Mouse (Mus musculus) limb, embryonic 14.5 days (tissue): ENCODE results near the gene Zfp69. TPM values are rescaled to one million over a fixed set of nuclear protein-coding genes. Genes with fewer than 3 reads are reported as not detected.

Experiments
- ATAC-seq: fragments of 200-750 bp; cut with Nextera tagmentation; 2 replicates; pipeline ENCODE4 v1.8.0; 2017; ENCODE audit warnings: low read depth, moderate number of reproducible peaks, moderate TSS enrichment; ENCODE audit not compliant: low FRiP score
- DNase-seq: peaks from one replicate; pipeline ENCODE4 v3.0.0-alpha.2; 2015; ENCODE audit warnings: low spot score
- H3K27ac ChIP-seq: fragments of 300-500 bp; sonication (generic); replicated peaks from 2 replicates; pipeline ENCODE4 v1.5.1; 2014; ENCODE audit warnings: low read depth, mild to moderate bottlenecking, low read length, moderate library complexity, mixed read lengths
- H3K27me3 ChIP-seq: fragments of 300-500 bp; sonication (generic); 2 replicates; pipeline ENCODE4 v1.6.1; 2014; ENCODE audit warnings: low read length, mixed read lengths; ENCODE audit not compliant: control insufficient read depth, insufficient read depth
- H3K36me3 ChIP-seq: fragments of 300-500 bp; sonication (generic); 2 replicates; pipeline ENCODE4 v1.6.1; 2014; ENCODE audit warnings: mild to moderate bottlenecking, low read length, moderate library complexity, mixed read lengths; ENCODE audit not compliant: control insufficient read depth, insufficient read depth
- H3K4me1 ChIP-seq: fragments of 300-500 bp; sonication (generic); 2 replicates; pipeline ENCODE4 v1.6.1; 2014; ENCODE audit warnings: antibody characterized with exemption, low read length, mixed read lengths; ENCODE audit not compliant: control insufficient read depth, insufficient read depth
- H3K4me2 ChIP-seq: fragments of 300-500 bp; sonication (generic); replicated peaks from 2 replicates; pipeline ENCODE4 v1.6.1; 2014; ENCODE audit warnings: low read depth, mild to moderate bottlenecking, low read length, moderate library complexity; ENCODE audit not compliant: severe bottlenecking
- H3K4me3 ChIP-seq: fragments of 300-500 bp; sonication (generic); replicated peaks from 2 replicates; pipeline ENCODE4 v1.5.1; 2014; ENCODE audit warnings: low read length
- H3K9ac ChIP-seq: fragments of 300-500 bp; sonication (generic); 2 replicates; pipeline ENCODE4 v1.6.1; 2014; ENCODE audit warnings: mild to moderate bottlenecking, low read depth, low read length, moderate library complexity; ENCODE audit not compliant: severe bottlenecking
- H3K9me3 ChIP-seq: fragments of 300-500 bp; sonication (generic); 2 replicates; pipeline ENCODE4 v1.6.1; 2016; ENCODE audit warnings: low read length; ENCODE audit not compliant: control insufficient read depth
- POLR2A ChIP-seq: fragments of 200-500 bp; IDR thresholded peaks from 2 replicates; pipeline ENCODE4 v1.8.0; 2012; ENCODE audit warnings: inconsistent platforms, mild to moderate bottlenecking, moderate library complexity, borderline replicate concordance; ENCODE audit not compliant: insufficient read depth, insufficient read length; ENCODE audit errors: extremely low read depth
- WGBS: fragments of 180-500 bp; shearing (Covaris S2); extraction: QIAGEN DNeasy Blood & Tissue Kit; methylation state at CpG from one replicate; pipeline ENCODE4 v1.1.7; 2014; 5-methylcytosine and 5-hydroxymethylcytosine counted together
- polyA plus RNA-seq, 2 experiments: library from polyadenylated mRNA; depleted of rRNA in 1 of 2; stranded (reverse) in 1 of 2; unstranded in 1 of 2; fragments of >200 nt; fragmentation: Nextera tagmentation in 1 of 2; extraction: Ambion mirVana in 1 of 2; gene quantifications; 2 replicates each; pipeline versions ENCODE4 v1.2.1 to v1.2.3; 2012 to 2014

Gene Zfp69
- polyA plus RNA-seq, 2 experiments, result 6.0 to 7.5 TPM

DNA sequence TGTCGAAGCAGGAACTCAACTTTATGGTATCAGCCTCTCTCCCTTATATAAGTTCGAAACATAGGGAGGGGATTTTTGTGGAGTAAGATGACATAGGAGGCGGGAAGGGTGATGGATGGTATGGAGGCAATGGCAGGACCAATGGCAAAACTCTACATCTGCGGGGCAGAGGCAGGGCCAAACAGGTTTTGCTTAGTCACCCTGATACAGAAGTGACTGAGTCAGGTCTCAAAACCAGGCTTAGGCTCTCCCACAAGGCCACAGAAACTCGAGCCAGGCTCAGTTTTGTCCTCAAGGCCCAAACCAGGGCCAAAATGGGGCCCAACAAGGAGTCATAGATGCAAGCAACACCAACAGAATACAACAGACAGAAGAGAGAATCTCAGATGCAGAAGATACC lies 45.9 kb downstream of the Zfp69 start:
- H3K9ac ChIP-seq, result no peak overlapping the region
- H3K27me3 ChIP-seq, result no peaks in the 10 kb centered on the region
- H3K4me2 ChIP-seq, result no peak overlapping the region
- H3K36me3 ChIP-seq, result no peaks in the 10 kb centered on the region
- ATAC-seq (no peak), DNase-seq (no peak)
- no peak overlapping the region for H3K4me3 ChIP-seq
- no peaks in the 10 kb centered on the region for H3K4me1 ChIP-seq
- WGBS, result 67% methylated on average over 5 of the region's 5 CpGs
- no peak for TF ChIP-seq POLR2A
- H3K9me3 ChIP-seq, result no peaks in the 10 kb centered on the region
- H3K27ac ChIP-seq, result no peak overlapping the region

DNA sequence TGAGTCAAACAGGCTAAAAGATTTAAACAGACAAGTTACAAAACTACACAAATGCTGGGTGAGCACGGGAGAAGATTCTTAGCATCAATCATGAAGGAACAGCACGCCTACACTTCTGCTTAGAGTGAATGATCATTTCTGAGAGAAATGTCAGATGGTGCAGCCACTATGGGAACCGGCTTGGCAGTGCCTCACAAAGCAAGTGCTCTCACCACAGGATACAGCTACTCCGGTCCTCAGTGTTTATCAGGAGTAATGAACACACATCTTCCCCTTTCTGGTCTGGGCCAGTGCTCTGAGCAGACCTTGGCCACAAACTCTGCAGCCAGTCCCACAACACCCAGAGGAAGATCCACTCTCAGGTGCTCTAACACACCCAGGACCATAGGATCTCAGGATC lies 47.0 kb downstream of the Zfp69 start:
- no peaks in the 10 kb centered on the region for H3K36me3 ChIP-seq
- H3K9me3 ChIP-seq, result no peaks in the 10 kb centered on the region
- no peak for TF ChIP-seq POLR2A
- H3K27me3 ChIP-seq, result no peaks in the 10 kb centered on the region
- H3K4me3 ChIP-seq, result no peak overlapping the region
- no peak overlapping the region for H3K9ac ChIP-seq
- no peak overlapping the region for H3K27ac ChIP-seq
- ATAC-seq (no peak), DNase-seq (no peak)
- no peaks in the 10 kb centered on the region for H3K4me1 ChIP-seq
- WGBS, result 70% methylated on average over 4 of the region's 4 CpGs
- no peak overlapping the region for H3K4me2 ChIP-seq

DNA sequence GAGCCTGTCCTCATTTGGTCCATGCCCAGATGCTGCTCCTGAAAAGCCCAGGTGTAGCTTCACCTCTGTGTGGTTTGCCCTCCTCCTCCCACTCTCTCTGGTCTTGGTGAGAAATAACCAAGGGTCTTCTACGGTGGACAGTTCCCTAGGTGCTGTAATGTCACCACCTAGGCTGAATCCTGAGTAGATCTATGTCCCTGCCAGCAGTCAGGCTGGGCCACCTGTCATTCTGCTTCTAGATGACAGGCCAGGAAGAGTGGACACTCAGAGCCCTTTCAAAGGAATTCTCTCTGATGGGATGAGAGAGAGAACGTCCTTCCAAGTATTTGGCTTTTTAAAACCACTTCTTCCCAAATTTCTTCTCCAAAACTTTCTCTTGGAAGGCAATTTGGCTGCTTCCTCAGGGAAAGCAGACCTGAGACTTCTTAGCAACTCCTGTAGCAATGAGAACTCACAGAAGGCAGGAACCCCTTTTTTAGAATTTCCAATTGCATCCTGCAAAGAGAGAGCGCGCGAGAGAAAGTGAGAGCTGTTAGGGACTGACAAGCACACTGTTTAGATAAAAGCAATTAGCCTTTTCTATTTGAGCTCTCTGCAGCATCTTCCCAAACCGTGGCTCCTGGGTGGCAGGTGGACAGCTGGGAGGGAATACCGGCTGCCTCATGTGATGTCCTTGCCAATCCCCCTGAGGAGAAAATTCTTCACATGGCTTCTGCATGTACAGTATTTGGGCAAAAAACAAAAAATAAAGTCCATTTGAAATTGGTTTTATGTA lies 55.5 kb downstream of the Zfp69 start:
- ATAC-seq (no peak), DNase-seq (no peak)
- H3K4me3 ChIP-seq, result no peak overlapping the region
- H3K27me3 ChIP-seq, result no peaks in the 10 kb centered on the region
- no peak for TF ChIP-seq POLR2A
- no peaks in the 10 kb centered on the region for H3K36me3 ChIP-seq
- H3K9ac ChIP-seq, result no peak overlapping the region
- no peak overlapping the region for H3K4me2 ChIP-seq
- WGBS, result 73% methylated on average over 7 of the region's 7 CpGs
- H3K27ac ChIP-seq, result no peak overlapping the region
- H3K4me1 ChIP-seq, result no peaks in the 10 kb centered on the region
- no peaks in the 10 kb centered on the region for H3K9me3 ChIP-seq

DNA sequence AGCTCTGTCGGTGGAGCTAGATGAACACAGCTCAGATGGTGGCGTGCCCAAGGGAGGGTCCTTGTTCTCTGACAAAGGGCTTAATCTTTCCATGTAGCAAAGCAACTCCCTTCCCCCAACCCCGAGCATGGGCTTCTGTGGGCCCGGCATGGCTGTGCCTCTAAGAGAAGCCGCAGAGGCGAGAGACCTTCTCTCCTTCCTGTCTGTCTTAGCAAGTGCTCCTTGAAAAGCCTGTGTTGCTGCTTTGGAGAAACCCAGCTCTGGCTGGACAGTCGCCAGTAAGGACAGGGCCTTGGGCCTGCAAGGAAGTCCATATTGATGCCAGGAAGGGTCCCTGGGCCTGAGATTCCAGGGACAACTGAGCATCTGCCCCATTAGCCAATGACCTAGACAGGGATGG lies 56.3 kb downstream of the Zfp69 start:
- Histone ChIP-seq H3K9me3 (no peaks in the 10 kb centered on the region), H3K27ac (no peak overlapping the region), H3K4me1 (no peaks in the 10 kb centered on the region), H3K36me3 (no peaks in the 10 kb centered on the region), H3K4me3 (no peak overlapping the region), H3K4me2 (no peak overlapping the region), H3K27me3 (no peaks in the 10 kb centered on the region), H3K9ac (no peak overlapping the region)
- no peak for DNase-seq
- no peak for ATAC-seq
- TF ChIP-seq POLR2A, result no peak
- 77% methylated on average over 7 of the region's 7 CpGs for WGBS

DNA sequence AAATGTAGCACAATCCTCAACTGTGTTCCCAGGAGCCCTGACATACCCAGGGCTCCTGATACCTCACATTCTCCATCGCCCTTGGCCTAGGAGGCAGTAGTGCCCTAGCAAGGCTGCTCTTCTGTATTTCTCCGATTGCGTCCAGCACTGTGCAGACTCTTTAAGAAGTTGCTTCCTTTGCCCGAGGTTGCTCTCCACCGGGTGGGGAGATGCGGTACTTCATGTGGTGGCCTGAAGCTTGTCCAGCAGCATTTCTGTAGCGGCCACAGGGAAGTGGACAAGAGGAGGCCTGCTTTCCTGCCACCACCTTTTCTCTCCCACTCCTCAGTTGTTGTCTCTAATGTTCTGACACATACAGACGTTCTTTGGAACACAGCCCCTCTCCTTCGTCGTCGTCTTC lies 56.9 kb downstream of the Zfp69 start:
- no peak overlapping the region for H3K4me3 ChIP-seq
- H3K36me3 ChIP-seq, result no peaks in the 10 kb centered on the region
- no peaks in the 10 kb centered on the region for H3K4me1 ChIP-seq
- no peak for ATAC-seq
- no peak for DNase-seq
- H3K27me3 ChIP-seq, result no peaks in the 10 kb centered on the region
- no peak overlapping the region for H3K27ac ChIP-seq
- no peaks in the 10 kb centered on the region for H3K9me3 ChIP-seq
- H3K9ac ChIP-seq, result no peak overlapping the region
- no peak overlapping the region for H3K4me2 ChIP-seq
- 78% methylated on average over 11 of the region's 11 CpGs for WGBS
- no peak for TF ChIP-seq POLR2A
